Mouse (Mus musculus) left cerebral cortex, adult 2 months (tissue): Measurements from ENCODE around the gene Got1. TPM values are rescaled to one million over a fixed set of nuclear protein-coding genes. Genes with fewer than 3 reads are reported as not detected.
A peak's percentile ranks its signal among the peaks of the same experiment; 100 is the strongest.
"Not testable (repeated sequence)": the region's sequence is repeated elsewhere in the genome, so short reads cannot be mapped to it uniquely, and the experiment has no call there.

Experiments used
- DNase-seq, 2 experiments: peaks; one replicate each; pipeline ENCODE4 v3.0.0; 2021 to 2022; ENCODE audit warnings: low spot score in 2 of 2, mixed read lengths in 1 of 2; ENCODE audit errors: extremely low spot score in 1 of 2
- H3K27ac ChIP-seq: fragments of 200-600 bp; 2 replicates; pipeline ENCODE4 v1.8.1; 2022
- H3K4me3 ChIP-seq: fragments of 200-600 bp; 2 replicates; pipeline ENCODE4 v1.8.1; 2022
- CTCF ChIP-seq: fragments of 200-600 bp; IDR thresholded peaks from 2 replicates; pipeline ENCODE4 v1.8.1; 2022; ENCODE audit warnings: antibody characterized with exemption, mild to moderate bottlenecking, moderate library complexity
- intact Hi-C: fragments of 180-260 bp; cut with DNase I; formaldehyde crosslinking; loops from one replicate; pipeline ENCODE4 v1.15.1; 2025
- total RNA-seq, 2 experiments: library from RNA; stranded (reverse); gene quantifications; 2 replicates each; pipeline ENCODE4 v1.2.3; 2021

The Got1 gene
- total RNA-seq, 2 experiments from 2014 or later, result 361 to 390 TPM

GRCm38 (mm10) chr19:43502630-43503029 lies 21.8 kb downstream of the Got1 start:
- DNase-seq, result no peak
- H3K4me3 ChIP-seq, result no peak overlapping the region
- TF ChIP-seq CTCF, result no peak
- no peak overlapping the region for H3K27ac ChIP-seq
- intact Hi-C loops, result no loop called here

GRCm38 (mm10) chr19:43498874-43499273 lies 25.5 kb downstream of the Got1 start:
- no peak overlapping the region for H3K4me3 ChIP-seq
- no peak for DNase-seq
- no peak for TF ChIP-seq CTCF
- intact Hi-C loops, result no loop called here
- H3K27ac ChIP-seq, result no peak overlapping the region

- H3K27ac ChIP-seq, result no peak overlapping the region
- no peak for TF ChIP-seq CTCF
- no peak for DNase-seq
- H3K4me3 ChIP-seq, result no peak overlapping the region
- intact Hi-C loops, result loop anchor here (2.0 kb wide), 1 partner anchor 27 kb away; the partner anchor contains the start of gene Got1
Measured at GRCm38 (mm10) chr19:43497440-43497839, 27.0 kb downstream of the Got1 start.

GRCm38 (mm10) chr19:43495846-43496245 lies 28.6 kb downstream of the Got1 start:
- no peak overlapping the region for H3K4me3 ChIP-seq
- DNase-seq, result peak in 1 of 2 experiments; percentile 57
- peak; percentile 98 for TF ChIP-seq CTCF
- H3K27ac ChIP-seq, result no peak overlapping the region
- intact Hi-C loops, result loop anchor here (2.0 kb wide), 1 partner anchor 29 kb away; the partner anchor contains the start of gene Got1

- no peak overlapping the region for H3K27ac ChIP-seq
- no peak overlapping the region for H3K4me3 ChIP-seq
- intact Hi-C loops, result no loop called here
- no peak for DNase-seq
- no peak for TF ChIP-seq CTCF
Measured at GRCm38 (mm10) chr19:43494914-43495313, 29.5 kb downstream of the Got1 start.

GRCm38 (mm10) chr19:43493878-43494277 lies 30.5 kb downstream of the Got1 start:
- Histone ChIP-seq H3K27ac (no peak overlapping the region), H3K4me3 (no peak overlapping the region)
- intact Hi-C loops, result no loop called here
- no peak for DNase-seq
- no peak for TF ChIP-seq CTCF

GRCm38 (mm10) chr19:43493316-43493715 lies 31.1 kb downstream of the Got1 start:
- H3K27ac ChIP-seq, intact Hi-C loops, H3K4me3 ChIP-seq, DNase-seq: not testable (repeated sequence)

- no peak for DNase-seq
- Histone ChIP-seq H3K4me3 (no peak overlapping the region), H3K27ac (no peak overlapping the region)
- TF ChIP-seq CTCF, result peak; percentile 65
- intact Hi-C loops, result no loop called here
Measured at GRCm38 (mm10) chr19:43487429-43487828, 37.0 kb downstream of the Got1 start.

GRCm38 (mm10) chr19:43480512-43480911 lies 43.9 kb downstream of the Got1 start:
- Histone ChIP-seq H3K27ac (no peak overlapping the region), H3K4me3 (no peak overlapping the region)
- DNase-seq, result no peak
- TF ChIP-seq CTCF, result no peak
- intact Hi-C loops, result no loop called here

GRCm38 (mm10) chr19:43479431-43479830 lies 45.0 kb downstream of the Got1 start:
- TF ChIP-seq CTCF, result no peak
- no peak for DNase-seq
- Histone ChIP-seq H3K4me3 (no peak overlapping the region), H3K27ac (no peak overlapping the region)
- intact Hi-C loops, result loop anchor here (5.0 kb wide), 2 partner anchors 452 to 682 kb away; no protein-coding TSS in a partner anchor

GRCm38 (mm10) chr19:43478891-43479290 lies 45.5 kb downstream of the Got1 start:
- intact Hi-C loops, result loop anchor here (5.0 kb wide), 2 partner anchors 452 to 682 kb away; no protein-coding TSS in a partner anchor
- no peak overlapping the region for H3K27ac ChIP-seq
- TF ChIP-seq CTCF, result peak; percentile 86
- DNase-seq, result peak; percentile 59 to 64
- no peak overlapping the region for H3K4me3 ChIP-seq

GRCm38 (mm10) chr19:43477436-43477835 lies 47.0 kb downstream of the Got1 start:
- Histone ChIP-seq H3K4me3 (no peak overlapping the region), H3K27ac (no peak overlapping the region)
- intact Hi-C loops, result loop anchor here (5.0 kb wide), 2 partner anchors 450 to 680 kb away; no protein-coding TSS in a partner anchor
- TF ChIP-seq CTCF, result no peak
- no peak for DNase-seq

GRCm38 (mm10) chr19:43476063-43476462 lies 48.3 kb downstream of the Got1 start:
- no peak for TF ChIP-seq CTCF
- H3K27ac ChIP-seq, result no peak overlapping the region
- intact Hi-C loops, result loop anchor here (5.0 kb wide), 2 partner anchors 449 to 679 kb away; no protein-coding TSS in a partner anchor
- no peak overlapping the region for H3K4me3 ChIP-seq
- DNase-seq, result no peak
